Mouse (Mus musculus): ENCODE data around the gene Ptrh2.

DNA sequence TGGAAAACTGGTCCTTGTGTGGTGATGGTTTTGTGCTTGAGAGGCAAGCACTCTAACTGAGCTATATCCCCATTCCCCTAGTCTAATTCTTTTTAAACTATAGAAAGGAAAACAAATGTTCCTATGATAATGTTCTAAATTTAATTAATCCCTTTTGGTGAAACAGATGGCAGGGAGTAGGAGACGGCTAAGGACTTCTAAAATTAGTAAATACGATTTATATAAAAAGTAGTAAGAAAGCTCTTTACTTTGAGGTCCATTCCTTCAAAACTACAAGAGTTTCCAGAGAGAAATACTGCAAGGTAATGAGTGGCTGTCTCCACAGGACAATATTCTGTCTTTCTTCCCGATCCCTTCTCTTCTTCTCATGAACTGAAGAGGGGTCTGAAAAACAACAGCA lies 19.4 kb upstream of the Ptrh2 start:
- TF ChIP-seq KAT2A (IDR thresholded peaks at IDR 0.05; ENCODE audit: insufficient replicate concordance, low read length) (no peak), USF2 (conservative IDR thresholded peaks at IDR 0.05; ENCODE audit: low read depth, low read length) (no peak), POLR2A (IDR thresholded peaks at IDR 0.05; ENCODE audit: low read depth, low read length) (no peak), UBTF (IDR thresholded peaks at IDR 0.05; ENCODE audit: low read depth, low read length) (no peak), CTCF (conservative IDR thresholded peaks at IDR 0.05 in 1 of 2, IDR thresholded peaks at IDR 0.05 in 1 of 2; ENCODE audit: low read depth in 2 of 2, low read length in 2 of 2) (no peak), GABPA (IDR thresholded peaks at IDR 0.05; ENCODE audit: insufficient replicate concordance, low read depth, low read length) (no peak)

Data from CH12.LX (cell line).